Mouse (Mus musculus): ENCODE data around the gene Zfp345. TPM values are rescaled to one million over a fixed set of nuclear protein-coding genes. Genes with fewer than 3 reads are reported as not detected.
"Not testable (repeated sequence)": the region's sequence is repeated elsewhere in the genome, so short reads cannot be mapped to it uniquely, and the experiment has no call there.

Zfp345 gene
- total RNA-seq (2022), result under 1 TPM in 3 of 4 experiments, not detected in 1; 0.12 to 0.55 (median 0.36) TPM

GRCm38 (mm10) chr2:150484939-150485778 lies at the start of gene Zfp345:
Zfp345 (minus strand) TSS chr2:150485091.
- not testable (repeated sequence) for DNase-seq (ENCODE audit: low spot score in 2 of 2)

DNA sequence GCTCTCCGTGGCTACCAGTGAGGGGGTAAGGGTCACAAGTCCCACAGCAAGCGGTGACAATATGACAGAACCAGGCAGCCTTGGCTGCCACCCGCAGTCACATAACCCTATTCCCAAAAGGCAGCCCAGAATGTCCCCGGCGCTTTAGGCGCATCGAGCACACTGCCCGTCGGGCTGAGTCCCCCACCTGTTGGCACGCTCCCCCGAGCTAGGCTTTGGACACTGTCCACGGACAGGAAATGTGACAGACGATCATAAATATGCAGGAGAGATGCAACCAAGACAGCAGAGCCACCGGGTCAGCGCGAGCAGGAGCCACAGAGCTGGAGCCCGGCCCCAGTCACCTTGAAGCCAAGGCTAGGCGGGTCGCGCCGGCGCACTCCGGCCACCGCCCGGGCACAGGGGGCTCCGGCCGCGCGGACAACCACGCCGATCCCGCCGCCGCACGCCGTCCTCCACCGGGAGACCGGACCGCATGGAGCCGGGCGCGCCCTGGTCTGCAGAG lies 40.9 kb upstream of the Zfp345 start:
- no peak for DNase-seq (ENCODE audit: low spot score in 2 of 2)

DNA sequence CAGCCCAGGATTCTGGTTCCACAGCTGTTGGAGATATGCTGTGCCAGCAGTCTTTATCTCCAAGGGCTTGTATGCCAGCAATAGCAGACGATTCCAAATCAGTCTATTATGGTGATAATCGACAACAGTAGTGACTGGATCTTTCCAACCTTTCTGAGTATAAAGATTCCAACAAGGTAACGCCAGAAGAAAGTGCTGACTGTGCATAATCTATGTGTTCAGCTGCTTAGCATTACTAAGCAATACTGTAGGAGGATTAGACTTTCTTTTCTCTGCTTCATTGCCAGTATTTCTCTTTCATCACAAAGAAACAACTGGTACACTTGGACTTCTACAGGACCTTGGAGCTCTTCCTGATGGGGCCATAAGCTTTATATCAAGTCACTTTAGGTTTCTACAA lies 27.9 kb upstream of the Zfp345 start:
- DNase-seq (ENCODE audit: low spot score in 2 of 2), result no peak

GRCm38 (mm10) chr2:150500124-150500973 lies 15.5 kb upstream of the Zfp345 start:
- not testable (repeated sequence) for DNase-seq (ENCODE audit: low spot score in 2 of 2)

DNA sequence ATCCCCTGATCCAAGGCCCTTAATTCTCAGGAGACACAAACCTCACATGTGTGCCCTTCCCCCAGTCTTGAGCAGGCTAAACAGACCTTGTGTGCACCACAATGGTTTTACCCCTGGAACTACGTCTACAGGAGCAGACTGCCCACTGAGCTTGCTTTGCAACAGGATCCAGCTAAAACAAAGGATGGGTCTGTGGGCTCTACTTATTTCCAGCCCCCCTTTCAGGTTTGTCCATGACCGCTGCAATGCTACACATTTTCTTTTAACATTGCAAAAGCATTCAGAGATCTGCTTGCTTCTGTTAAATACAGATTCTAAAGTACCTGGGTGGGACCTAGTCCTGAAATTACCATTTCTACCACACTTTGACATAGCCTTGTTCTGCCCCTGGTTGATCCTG lies 8.1 kb upstream of the Zfp345 start:
- DNase-seq (ENCODE audit: low spot score in 2 of 2), result no peak

DNA sequence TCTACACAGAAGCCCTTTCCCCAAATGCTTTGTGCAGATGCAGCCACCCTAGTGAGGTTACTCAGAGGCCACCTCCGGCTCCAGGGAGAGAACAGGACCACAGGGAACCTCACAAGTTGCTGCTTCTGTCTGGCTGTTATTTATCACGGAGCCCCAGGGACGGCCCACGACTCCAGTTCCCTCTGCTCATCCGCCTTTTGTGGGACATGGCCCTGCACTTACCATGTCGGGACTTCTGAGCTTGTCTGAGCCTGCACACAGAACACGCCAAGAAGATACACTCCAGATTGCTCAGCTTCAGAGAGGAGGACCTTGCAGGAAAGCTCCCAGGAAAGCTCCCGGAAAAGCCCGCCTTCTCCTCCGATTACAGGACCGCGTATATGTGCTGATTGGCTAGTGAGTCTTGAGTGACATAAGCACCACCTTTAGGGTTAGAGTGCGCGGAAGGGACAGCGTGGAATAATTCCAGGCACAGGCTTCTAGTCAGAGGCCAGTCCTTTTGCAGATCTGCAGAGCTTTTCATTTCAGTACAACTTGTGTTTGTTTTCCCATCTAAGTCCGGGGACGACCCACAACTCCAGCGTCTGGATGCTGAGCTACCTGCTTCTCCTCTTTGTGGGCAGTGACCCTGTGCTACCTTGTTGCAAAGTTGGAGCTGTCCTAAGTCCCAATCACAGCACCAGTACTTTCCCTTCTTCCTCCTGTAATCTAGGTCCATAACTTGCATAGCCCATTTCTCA lies 33.5 kb downstream of the Zfp345 start, which contains the start of gene Zfp442:
Zfp442 (minus strand) TSS at position 307 of the 740 bp plus-strand sequence.
- DNase-seq (ENCODE audit: low spot score in 2 of 2), result peak; percentile 66 to 77

GRCm38 (mm10) chr2:150439084-150439483 lies 45.8 kb downstream of the Zfp345 start:
- DNase-seq (ENCODE audit: low spot score in 2 of 2), result not testable (repeated sequence)

Other genes starting within 250 kb of the Zfp345 start
- 10 to 100 TPM in 2 of 4 experiments, 1 to 10 TPM in 2; 6.2 to 11.5 (median 9.0) TPM for gene Gm21994, start 229.5 kb downstream of the Zfp345 start, total RNA-seq (2022)
- under 1 TPM; 0.11 to 0.54 (median 0.26) TPM for gene Gm14124, start 227.6 kb downstream of the Zfp345 start, total RNA-seq (2022)
- gene Gm10130, start 161.4 kb downstream of the Zfp345 start, total RNA-seq (2022), result 1 to 10 TPM in 2 of 4 experiments, not detected in 2; 1.9 to 2.1 TPM
- gene 3300002I08Rik, start 122.3 kb downstream of the Zfp345 start, total RNA-seq (2022), result 10 to 100 TPM; 10.5 to 11.8 (median 11.0) TPM
- gene Zfp442, start 33.6 kb downstream of the Zfp345 start, total RNA-seq (2022), result 10 to 100 TPM in 1 of 4 experiments, 1 to 10 TPM in 3; 8.3 to 10.0 (median 8.9) TPM
- 100 to 1,000 TPM in 2 of 4 experiments, not detected in 2; 138 to 173 TPM for gene Cst7, start 85.3 kb upstream of the Zfp345 start, total RNA-seq (2022)
- 10 to 100 TPM; 56.6 to 61.9 (median 58.1) TPM for gene Apmap, start 123.5 kb upstream of the Zfp345 start, total RNA-seq (2022)
- 10 to 100 TPM; 26.4 to 33.7 (median 28.2) TPM for gene Acss1, start 183.4 kb upstream of the Zfp345 start, total RNA-seq (2022)
- not detected for gene Vsx1, start 204.3 kb upstream of the Zfp345 start, total RNA-seq (2022)

All from layer of hippocampus, adult 8-10 months (tissue).